Mouse (Mus musculus): ENCODE results near the gene Zdhhc3. TPM values are rescaled to one million over a fixed set of nuclear protein-coding genes. Genes with fewer than 3 reads are reported as not detected.

Gene Zdhhc3
- polyA plus RNA-seq, 1 experiment, result 92.1 TPM

DNA sequence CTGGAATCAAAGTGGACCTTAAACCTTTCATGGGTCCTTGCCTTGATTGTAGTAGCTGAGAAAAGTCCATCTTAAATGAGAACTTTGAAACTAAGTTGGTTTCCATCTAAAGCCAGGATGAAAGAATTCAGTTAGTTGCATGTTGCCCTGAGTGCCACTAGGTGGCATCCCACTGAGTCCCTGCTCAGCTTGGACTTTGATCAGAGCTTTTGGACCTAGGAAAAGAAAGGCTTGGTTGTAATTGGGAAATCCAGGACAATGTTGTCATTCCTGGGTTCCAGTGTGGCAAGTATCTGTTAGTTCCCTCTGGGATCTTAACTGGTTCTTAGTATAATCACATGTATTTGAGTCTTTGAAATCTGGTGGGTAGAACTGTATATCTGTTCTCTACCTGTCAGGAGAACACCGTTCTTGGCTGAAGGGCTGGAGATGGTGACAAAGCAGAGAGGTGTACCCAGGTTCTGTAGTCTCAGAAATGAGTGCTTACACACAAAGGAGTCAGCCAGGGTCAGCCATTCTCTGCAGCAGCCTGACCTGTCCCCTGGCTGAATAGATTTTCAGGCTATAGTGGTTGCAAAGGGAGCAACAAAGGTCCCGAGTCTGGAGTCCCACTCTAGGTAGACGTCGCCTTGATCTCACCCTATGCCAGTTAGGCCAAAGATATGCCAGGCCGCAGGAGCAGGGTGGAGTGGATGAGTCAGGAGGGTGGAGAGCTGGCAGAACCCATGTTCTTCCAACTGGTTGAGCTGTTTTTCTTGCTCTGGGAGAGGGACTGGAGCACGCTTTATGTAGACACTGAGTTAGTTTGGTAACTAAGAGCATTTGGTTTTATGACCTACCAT, 10.8 kb upstream of the Zdhhc3 start:
- TF ChIP-seq CTCF (IDR thresholded peaks at IDR 0.05; ENCODE audit: borderline replicate concordance, insufficient read depth, low read length), result peak; percentile 58; the same call in 1 of the 2 replicates
- no peak for TF ChIP-seq POLR2A (IDR thresholded peaks at IDR 0.05; ENCODE audit: low read depth, low read length)
- Histone ChIP-seq H3K27ac (ENCODE audit: insufficient read depth, low read length) (no peak overlapping the region), H3K4me1 (ENCODE audit: control insufficient read depth, insufficient read depth, low read length) (no peaks in the 10 kb centered on the region), H3K4me3 (ENCODE audit: insufficient read depth, low read length) (no peak overlapping the region)

GRCm38 (mm10) chr9:123123017-123123416, 10.0 kb upstream of the Zdhhc3 start:
- H3K4me1 ChIP-seq (ENCODE audit: control insufficient read depth, insufficient read depth, low read length), result no peaks in the 10 kb centered on the region
- no peak overlapping the region for H3K4me3 ChIP-seq (ENCODE audit: insufficient read depth, low read length)
- H3K27ac ChIP-seq (ENCODE audit: insufficient read depth, low read length), result no peak overlapping the region
- no peak for TF ChIP-seq CTCF (IDR thresholded peaks at IDR 0.05; ENCODE audit: borderline replicate concordance, insufficient read depth, low read length)
- TF ChIP-seq POLR2A (IDR thresholded peaks at IDR 0.05; ENCODE audit: low read depth, low read length), result no peak

DNA sequence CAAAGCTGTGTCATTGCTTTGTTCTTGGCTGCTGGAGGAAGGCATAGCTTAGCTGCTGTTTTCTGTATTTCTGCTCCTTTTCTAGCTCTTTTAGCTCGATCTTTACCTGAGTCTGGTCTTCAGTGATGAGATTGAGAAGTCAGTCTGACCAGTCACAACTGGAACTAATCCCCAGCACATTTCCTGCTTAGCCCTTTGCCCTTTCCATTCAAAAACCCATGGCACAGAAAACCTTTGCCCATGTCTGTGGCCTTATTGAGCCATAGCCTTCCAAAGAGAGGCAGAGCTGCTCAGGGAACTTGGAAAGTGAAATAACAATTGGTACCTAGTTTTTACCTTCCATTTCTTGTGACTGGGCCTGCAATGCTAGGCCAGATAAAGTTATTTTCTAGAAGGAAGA, 2.6 kb upstream of the Zdhhc3 start:
- TF ChIP-seq CTCF (IDR thresholded peaks at IDR 0.05; ENCODE audit: borderline replicate concordance, insufficient read depth, low read length), result no peak
- H3K27ac ChIP-seq (ENCODE audit: insufficient read depth, low read length), result no peak overlapping the region
- H3K4me1 ChIP-seq (ENCODE audit: control insufficient read depth, insufficient read depth, low read length), result peaks cover 6% of the 10 kb centered on the region; the same call in 1 of the 2 replicates
- no peak overlapping the region for H3K4me3 ChIP-seq (ENCODE audit: insufficient read depth, low read length)

- peak overlapping the region; percentile 82 for H3K4me3 ChIP-seq (ENCODE audit: insufficient read depth, low read length)
- no peak for TF ChIP-seq POLR2A (IDR thresholded peaks at IDR 0.05; ENCODE audit: low read depth, low read length)
- no peak for TF ChIP-seq CTCF (IDR thresholded peaks at IDR 0.05; ENCODE audit: borderline replicate concordance, insufficient read depth, low read length)
- peaks cover 6% of the 10 kb centered on the region; the same call in 1 of the 2 replicates for H3K4me1 ChIP-seq (ENCODE audit: control insufficient read depth, insufficient read depth, low read length)
- no peak overlapping the region for H3K27ac ChIP-seq (ENCODE audit: insufficient read depth, low read length)
These were observed 926 bp upstream of the Zdhhc3 start for GRCm38 (mm10) chr9:123113931-123114330.

- Histone ChIP-seq H3K4me3 (ENCODE audit: insufficient read depth, low read length) (peak overlapping the region; percentile 82), H3K4me1 (ENCODE audit: control insufficient read depth, insufficient read depth, low read length) (peaks cover 6% of the 10 kb centered on the region; the same call in 1 of the 2 replicates), H3K27ac (ENCODE audit: insufficient read depth, low read length) (no peak overlapping the region)
- TF ChIP-seq POLR2A (IDR thresholded peaks at IDR 0.05; ENCODE audit: low read depth, low read length) (no peak), CTCF (IDR thresholded peaks at IDR 0.05; ENCODE audit: borderline replicate concordance, insufficient read depth, low read length) (no peak)
These were observed 1.2 kb downstream of the Zdhhc3 start for GRCm38 (mm10) chr9:123111751-123112221.

GRCm38 (mm10) chr9:123109188-123109587, 3.8 kb downstream of the Zdhhc3 start:
- no peak overlapping the region for H3K4me3 ChIP-seq (ENCODE audit: insufficient read depth, low read length)
- H3K4me1 ChIP-seq (ENCODE audit: control insufficient read depth, insufficient read depth, low read length), result peaks cover 6% of the 10 kb centered on the region; the same call in 1 of the 2 replicates
- no peak overlapping the region for H3K27ac ChIP-seq (ENCODE audit: insufficient read depth, low read length)
- TF ChIP-seq CTCF (IDR thresholded peaks at IDR 0.05; ENCODE audit: borderline replicate concordance, insufficient read depth, low read length) (no peak), POLR2A (IDR thresholded peaks at IDR 0.05; ENCODE audit: low read depth, low read length) (no peak)

DNA sequence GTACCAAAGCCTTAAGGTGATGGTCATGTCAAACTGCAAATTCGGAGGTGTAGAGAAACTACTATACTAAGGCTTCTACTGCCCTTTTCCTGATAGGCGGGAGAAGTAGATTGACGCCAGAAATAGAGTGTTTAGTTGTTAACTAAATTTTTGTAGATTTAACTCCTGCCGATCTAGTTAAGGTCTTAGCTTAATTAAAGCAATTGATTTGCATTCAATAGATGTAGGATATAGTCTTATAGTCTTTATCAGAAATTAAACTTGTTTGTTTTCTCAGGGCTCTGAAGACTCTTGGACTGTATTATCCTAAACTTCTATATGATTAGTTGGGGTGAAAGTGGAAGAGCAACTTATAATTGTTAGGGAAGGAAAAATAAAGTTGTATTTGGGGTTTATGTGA, 5.8 kb downstream of the Zdhhc3 start:
- H3K4me1 ChIP-seq (ENCODE audit: control insufficient read depth, insufficient read depth, low read length), result peaks cover 6% of the 10 kb centered on the region; the same call in 1 of the 2 replicates
- H3K27ac ChIP-seq (ENCODE audit: insufficient read depth, low read length), result no peak overlapping the region
- no peak overlapping the region for H3K4me3 ChIP-seq (ENCODE audit: insufficient read depth, low read length)
- no peak for TF ChIP-seq POLR2A (IDR thresholded peaks at IDR 0.05; ENCODE audit: low read depth, low read length)
- no peak for TF ChIP-seq CTCF (IDR thresholded peaks at IDR 0.05; ENCODE audit: borderline replicate concordance, insufficient read depth, low read length)

- H3K4me1 ChIP-seq (ENCODE audit: control insufficient read depth, insufficient read depth, low read length), result no peaks in the 10 kb centered on the region
- H3K27ac ChIP-seq (ENCODE audit: insufficient read depth, low read length), result no peak overlapping the region
- H3K4me3 ChIP-seq (ENCODE audit: insufficient read depth, low read length), result no peak overlapping the region
- TF ChIP-seq POLR2A (IDR thresholded peaks at IDR 0.05; ENCODE audit: low read depth, low read length), result no peak
- TF ChIP-seq CTCF (IDR thresholded peaks at IDR 0.05; ENCODE audit: borderline replicate concordance, insufficient read depth, low read length), result no peak
These were observed 8.6 kb downstream of the Zdhhc3 start for GRCm38 (mm10) chr9:123104362-123104761.

DNA sequence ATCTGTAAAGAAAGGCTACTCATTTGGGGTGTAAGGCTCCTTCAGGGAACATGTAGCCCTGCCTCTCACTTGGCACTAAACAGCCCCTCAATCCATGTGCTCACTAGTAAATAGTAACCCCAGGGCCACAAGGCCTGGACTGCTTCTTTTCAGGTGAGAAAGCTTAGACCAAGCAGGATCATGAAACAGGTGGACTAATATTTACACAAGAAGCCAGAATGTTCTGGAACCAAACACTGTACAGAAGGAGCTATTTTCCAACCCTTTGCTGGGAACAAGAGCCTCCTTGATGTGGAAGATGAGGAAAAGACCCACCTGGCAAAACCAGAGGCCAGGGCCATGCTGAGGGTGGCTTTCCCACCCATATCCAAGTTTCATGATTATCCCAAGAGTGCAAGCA, 9.6 kb downstream of the Zdhhc3 start:
- H3K27ac ChIP-seq (ENCODE audit: insufficient read depth, low read length), result no peak overlapping the region
- no peak overlapping the region for H3K4me3 ChIP-seq (ENCODE audit: insufficient read depth, low read length)
- TF ChIP-seq POLR2A (IDR thresholded peaks at IDR 0.05; ENCODE audit: low read depth, low read length) (no peak), CTCF (IDR thresholded peaks at IDR 0.05; ENCODE audit: borderline replicate concordance, insufficient read depth, low read length) (no peak)
- H3K4me1 ChIP-seq (ENCODE audit: control insufficient read depth, insufficient read depth, low read length), result no peaks in the 10 kb centered on the region
